8 mouse cellular contexts compared by ENCODE assay signal in the genomic region with DNA sequence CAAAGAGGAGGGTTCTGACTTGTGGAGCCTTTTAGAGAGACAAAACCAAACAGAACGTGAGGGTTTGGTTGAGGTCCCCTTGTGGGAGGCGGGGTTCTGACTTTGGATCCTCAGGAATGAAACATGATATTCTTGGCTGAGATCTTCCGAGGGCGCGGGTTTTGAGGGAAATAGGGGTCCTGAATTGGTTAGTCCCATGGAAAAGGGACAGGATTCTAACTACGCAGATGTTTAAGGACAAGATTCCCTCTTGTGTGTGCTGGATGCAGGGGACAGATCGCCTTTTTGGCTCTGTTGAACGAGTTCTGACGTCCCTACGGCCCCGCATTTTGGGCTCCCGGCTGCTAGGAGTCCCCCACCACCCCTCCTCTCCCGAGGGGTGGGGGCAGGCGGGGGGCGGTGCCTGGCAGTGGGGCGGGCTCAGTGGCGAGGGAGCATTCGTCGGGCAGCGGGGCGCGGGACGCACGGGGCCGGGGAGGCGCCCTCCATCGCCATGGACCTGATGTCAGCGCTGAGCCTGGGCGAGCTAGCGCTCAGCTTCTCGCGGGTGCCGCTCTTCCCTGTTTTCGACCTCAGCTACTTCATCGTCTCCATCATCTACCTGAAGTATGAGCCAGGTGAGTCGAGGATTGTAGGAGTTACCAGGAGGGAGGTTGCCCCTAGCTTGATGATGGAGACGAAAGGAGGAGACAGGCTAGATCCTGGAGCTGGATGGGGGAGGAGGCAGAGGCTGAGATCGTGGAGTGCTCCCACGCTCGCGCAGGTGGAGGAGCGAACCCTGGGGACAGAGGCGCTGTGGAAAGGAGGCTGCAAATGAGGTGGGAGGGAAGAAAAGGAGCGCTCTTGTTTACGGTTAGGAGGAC. TPM values are rescaled to one million over a fixed set of nuclear protein-coding genes. Genes with fewer than 3 reads are reported as not detected.
A peak's percentile ranks its signal among the peaks of the same experiment; 100 is the strongest.
DNase-seq lines count a peak whose midpoint lies in the region; ATAC-seq lines count a peak whose summit lies in the region.

A gene (plus strand): TSS at position 445 of the 863 bp plus-strand sequence.

- H3K4me3 ChIP-seq in hindbrain, embryonic 12.5 days = peak within 1 kb of the TSS; percentile 49

- H3K4me1 ChIP-seq in hindbrain, embryonic 12.5 days = peaks cover 19% of the 10 kb centered on the region

- H3K27me3 ChIP-seq in hindbrain, embryonic 12.5 days = no peaks in the 10 kb centered on the region

- H3K4me2 ChIP-seq in hindbrain, embryonic 12.5 days (replicated peaks) = peak within 1 kb of the TSS; percentile 97

- peaks cover 22% of the 10 kb centered on the region for H3K36me3 ChIP-seq in hindbrain, embryonic 12.5 days

- peak; percentile 11 for ATAC-seq in hindbrain, embryonic 12.5 days (ENCODE audit: low FRiP score)

- H3K27ac ChIP-seq in hindbrain, embryonic 12.5 days = peak within 1 kb of the TSS; percentile 88

- DNase-seq in NIH3T3 (ENCODE audit: low read depth) = peak; percentile 89
- DNase-seq in cerebellum, postnatal 10 days = peak; percentile 86 to 91
- DNase-seq in frontal cortex, postnatal 14 days (ENCODE audit: low spot score in 2 of 2) = peak; percentile 69 to 72
- peak; percentile 73 for DNase-seq in left cerebral cortex, adult 11 months (ENCODE audit: low spot score)
- DNase-seq in lung, postnatal 36 days = peak; percentile 79
- DNase-seq in retina, postnatal 1 day = peak; percentile 69
- peak; percentile 66 for DNase-seq in urinary bladder, adult 18-20 months (ENCODE audit: low spot score in 2 of 2)

- no peaks in the 10 kb centered on the region for H3K9me3 ChIP-seq in hindbrain, embryonic 12.5 days (replicated peaks)

- H3K9ac ChIP-seq in hindbrain, embryonic 12.5 days = peak within 1 kb of the TSS; percentile 80

- WGBS in hindbrain, embryonic 12.5 days = under 1% methylated on average over 43 of the region's 45 CpGs

RNA-seq across cellular contexts. Expression of the gene that starts here (rescaled TPM):
- 14.7 and 14.8 TPM in 2 replicates for polyA plus RNA-seq in hindbrain, embryonic 12.5 days (2016; fragmentation: Nextera tagmentation; extraction: Ambion mirVana)

Comparison
In these comparisons a context has a peak if more than half of its experiments do, and no peak if none do; other contexts are left out.
1. Peak in every context shown above with its lines: DNase-seq, ATAC-seq, H3K4me3 ChIP-seq and H3K27ac ChIP-seq.